Mouse (Mus musculus): ENCODE data around the gene Sdk1. TPM values are rescaled to one million over a fixed set of nuclear protein-coding genes. Genes with fewer than 3 reads are reported as not detected.

Sdk1 gene
- polyA plus RNA-seq, 1 experiment from 2014 or later = not detected

GRCm38 (mm10) chr5:142256231-142256630 lies 1014.9 kb downstream of the Sdk1 start:
- no peak overlapping the region for H3K27ac ChIP-seq
- H3K36me3 ChIP-seq (ENCODE audit: inconsistent target) = no peaks in the 10 kb centered on the region
- 88% methylated on average over 4 of the region's 6 CpGs for WGBS (ENCODE audit: missing documents)
- no peaks in the 10 kb centered on the region for H3K79me2 ChIP-seq (ENCODE audit: inconsistent target)
- H3K4me3 ChIP-seq (ENCODE audit: inconsistent target) = no peak overlapping the region

GRCm38 (mm10) chr5:142258716-142259115 lies 1017.4 kb downstream of the Sdk1 start:
- no peaks in the 10 kb centered on the region for H3K36me3 ChIP-seq (ENCODE audit: inconsistent target)
- H3K27ac ChIP-seq = no peak overlapping the region
- H3K4me3 ChIP-seq (ENCODE audit: inconsistent target) = no peak overlapping the region
- no peaks in the 10 kb centered on the region for H3K79me2 ChIP-seq (ENCODE audit: inconsistent target)
- WGBS (ENCODE audit: missing documents) = 82% methylated on average over 7 of the region's 7 CpGs

- 56% methylated on average over 6 of the region's 6 CpGs for WGBS (ENCODE audit: missing documents)
- H3K36me3 ChIP-seq (ENCODE audit: inconsistent target) = no peaks in the 10 kb centered on the region
- no peaks in the 10 kb centered on the region for H3K79me2 ChIP-seq (ENCODE audit: inconsistent target)
- H3K4me3 ChIP-seq (ENCODE audit: inconsistent target) = no peak overlapping the region
- H3K27ac ChIP-seq = no peak overlapping the region
Observed at GRCm38 (mm10) chr5:142262060-142262459, 1020.8 kb downstream of the Sdk1 start.

Other genes with a start within 250 kb of the Sdk1 start
- 5.6 to 25.4 TPM (median 9.0 TPM) in 3 replicates for gene Card11, start 240.9 kb upstream of the Sdk1 start, polyA plus RNA-seq (2018)